Mouse (Mus musculus) spleen, postnatal 0 days (tissue): ENCODE data around the gene Selenbp2. TPM values are rescaled to one million over a fixed set of nuclear protein-coding genes. Genes with fewer than 3 reads are reported as not detected.

Experiments
- polyA plus RNA-seq: library from polyadenylated mRNA; unstranded; fragments of >200 nt; fragmentation: Nextera tagmentation; extraction: Ambion mirVana; gene quantifications from 2 replicates; pipeline ENCODE4 v1.2.1, GENCODE M21; 2015

The Selenbp2 gene
- 1.6 and 1.8 TPM in 2 replicates for polyA plus RNA-seq

GRCm38 (mm10) chr3:94693329-94693825 lies at the start of gene Selenbp2:
TSS of gene Selenbp2 (plus strand) at chr3:94693556.

GRCm38 (mm10) chr3:94658740-94659095 lies 34.6 kb upstream of the Selenbp2 start, which contains the start of gene Tuft1:
TSS of gene Tuft1 (minus strand) at chr3:94658872.

Other genes starting within 250 kb of the Selenbp2 start
- 0.31 and 0.35 TPM in 2 replicates for gene Oaz3, start 249.6 kb upstream of the Selenbp2 start, polyA plus RNA-seq
- gene Celf3, start 215.3 kb upstream of the Selenbp2 start, polyA plus RNA-seq, result 0.98 and 1.0 TPM in 2 replicates
- 0.40 and 1.5 TPM in 2 replicates for gene Riiad1, start 213.2 kb upstream of the Selenbp2 start, polyA plus RNA-seq
- 17.0 and 19.4 TPM in 2 replicates for gene Snx27, start 110.8 kb upstream of the Selenbp2 start, polyA plus RNA-seq
- not detected in 2 replicates for gene Gm10972, start 50.4 kb upstream of the Selenbp2 start, polyA plus RNA-seq
- 2.7 and 3.2 TPM in 2 replicates for gene Tuft1, start 34.7 kb upstream of the Selenbp2 start, polyA plus RNA-seq
- gene Cgn, start 92.9 kb downstream of the Selenbp2 start, polyA plus RNA-seq, result 1.9 and 2.2 TPM in 2 replicates
- gene Pogz, start 144.0 kb downstream of the Selenbp2 start, polyA plus RNA-seq, result 6.2 TPM in 2 replicates
- 256 TPM in 2 replicates for gene Psmb4, start 193.4 kb downstream of the Selenbp2 start, polyA plus RNA-seq
- 88.8 and 90.4 TPM in 2 replicates for gene Selenbp1, start 239.5 kb downstream of the Selenbp2 start, polyA plus RNA-seq